ENCODE assay signal across 17 mouse cellular contexts in the genomic region with DNA sequence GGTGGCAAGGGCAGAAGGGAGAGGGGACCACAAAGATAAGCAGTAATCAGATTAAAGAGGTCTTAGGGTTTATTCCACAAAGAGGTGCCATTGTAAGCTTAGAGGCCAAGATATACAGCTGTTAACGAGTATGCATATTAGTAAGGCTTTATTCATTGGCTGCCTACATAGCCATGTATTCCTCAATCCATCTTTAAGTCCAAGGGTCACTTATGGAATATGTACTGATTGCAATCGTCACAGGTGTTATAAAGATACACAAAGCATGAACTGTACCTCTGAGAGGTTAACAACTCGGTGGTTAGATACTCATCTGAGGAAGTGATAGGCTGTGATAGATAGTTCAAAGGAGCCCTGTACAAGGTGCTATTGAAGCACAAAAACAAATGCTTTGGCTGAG. TPM values are rescaled to one million over a fixed set of nuclear protein-coding genes. Genes with fewer than 3 reads are reported as not detected.
DNase-seq lines count a peak whose midpoint lies in the region; ATAC-seq and TF ChIP-seq lines count a peak whose summit lies in the region.
"Had no signal": no experiment of that assay in that cellular context is flagged by ENCODE, and none has a peak within 500 bp of the region (broad histone marks: within the 10 kb centered on the region; RNA-seq: fewer than 3 reads in every experiment).

No protein-coding gene starts in this region.

- H3K36me3 ChIP-seq in lung, embryonic 14.5 days (ENCODE audit: insufficient read depth), result no peaks in the 10 kb centered on the region
- H3K36me3 ChIP-seq in stomach, embryonic 15.5 days, result no peaks in the 10 kb centered on the region
- no peaks in the 10 kb centered on the region for H3K36me3 ChIP-seq in stomach, postnatal 0 days (ENCODE audit: control insufficient read depth, insufficient read depth, low read length)
- H3K36me3 ChIP-seq in forebrain, embryonic 14.5 days (ENCODE audit: control insufficient read depth, insufficient read depth, low read length), result no peaks in the 10 kb centered on the region
- H3K36me3 ChIP-seq: embryonic facial prominence, embryonic 13.5 days; forebrain, embryonic 12.5 days; heart, embryonic 13.5 days had no signal

- H3K4me3 ChIP-seq in lung, embryonic 14.5 days (ENCODE audit: low read depth, low read length), result no peak overlapping the region
- no peak overlapping the region for H3K4me3 ChIP-seq in stomach, embryonic 15.5 days (replicated peaks)
- H3K4me3 ChIP-seq in stomach, postnatal 0 days (ENCODE audit: low read depth, low read length), result no peak overlapping the region
- H3K4me3 ChIP-seq in forebrain, embryonic 14.5 days (ENCODE audit: low read depth, low read length), result no peak overlapping the region
- H3K4me3 ChIP-seq: embryonic facial prominence, embryonic 13.5 days; forebrain, embryonic 12.5 days; heart, embryonic 13.5 days had no signal

- H3K4me2 ChIP-seq in lung, embryonic 14.5 days, result no peak overlapping the region
- no peak overlapping the region for H3K4me2 ChIP-seq in stomach, embryonic 15.5 days
- no peak overlapping the region for H3K4me2 ChIP-seq in stomach, postnatal 0 days (replicated peaks; ENCODE audit: low read depth)
- no peak overlapping the region for H3K4me2 ChIP-seq in forebrain, embryonic 14.5 days (ENCODE audit: low read length)
- H3K4me2 ChIP-seq: embryonic facial prominence, embryonic 13.5 days; forebrain, embryonic 12.5 days; heart, embryonic 13.5 days had no signal

- no peaks in the 10 kb centered on the region for H3K9me3 ChIP-seq in lung, embryonic 14.5 days (ENCODE audit: low read depth, low read length)
- H3K9me3 ChIP-seq in stomach, embryonic 15.5 days, result no peaks in the 10 kb centered on the region
- H3K9me3 ChIP-seq in stomach, postnatal 0 days (ENCODE audit: control insufficient read depth, low read length), result no peaks in the 10 kb centered on the region
- H3K9me3 ChIP-seq in forebrain, embryonic 14.5 days (replicated peaks; ENCODE audit: control insufficient read depth, low read length), result no peaks in the 10 kb centered on the region
- H3K9me3 ChIP-seq: embryonic facial prominence, embryonic 13.5 days; forebrain, embryonic 12.5 days; heart, embryonic 13.5 days had no signal

- WGBS in lung, embryonic 14.5 days, result 48% methylated on average over 3 of the region's 3 CpGs
- 54% methylated on average over 3 of the region's 3 CpGs for WGBS in stomach, embryonic 15.5 days
- WGBS in stomach, postnatal 0 days, result 57% methylated on average over 3 of the region's 3 CpGs
- WGBS in forebrain, embryonic 14.5 days, result 62% methylated on average over 3 of the region's 3 CpGs

- TF ChIP-seq CTCF in lung, embryonic 14.5 days (IDR thresholded peaks at IDR 0.05; ENCODE audit: low read depth), result no peak
- TF ChIP-seq CTCF in stomach, postnatal 0 days (IDR thresholded peaks at IDR 0.05; ENCODE audit: low read depth), result no peak

- ATAC-seq in lung, embryonic 14.5 days (ENCODE audit: insufficient read depth), result no peak
- ATAC-seq in stomach, embryonic 15.5 days (ENCODE audit: insufficient read depth, low FRiP score, low read depth), result no peak
- ATAC-seq in stomach, postnatal 0 days (ENCODE audit: low FRiP score, low TSS enrichment), result no peak
- no peak for ATAC-seq in forebrain, embryonic 14.5 days

- H3K27ac ChIP-seq in lung, embryonic 14.5 days (ENCODE audit: low read depth), result 0 out of 2 replicates have a peak overlapping the region, but pooled peaks have one; percentile 77
- 0 out of 2 replicates have a peak overlapping the region, but pooled peaks have one; percentile 8 for H3K27ac ChIP-seq in stomach, embryonic 15.5 days
- H3K27ac ChIP-seq in stomach, postnatal 0 days (replicated peaks), result no peak overlapping the region; the same call in 1 of the 2 replicates
- no peak overlapping the region for H3K27ac ChIP-seq in forebrain, embryonic 14.5 days (ENCODE audit: low read depth, low read length)
- H3K27ac ChIP-seq: forebrain, embryonic 12.5 days; heart, embryonic 13.5 days had no signal

- no peak overlapping the region for H3K9ac ChIP-seq in lung, embryonic 14.5 days
- H3K9ac ChIP-seq in stomach, embryonic 15.5 days, result no peak overlapping the region
- no peak overlapping the region for H3K9ac ChIP-seq in stomach, postnatal 0 days (ENCODE audit: low read length)
- no peak overlapping the region for H3K9ac ChIP-seq in forebrain, embryonic 14.5 days (ENCODE audit: low read length)
- H3K9ac ChIP-seq: embryonic facial prominence, embryonic 13.5 days; forebrain, embryonic 12.5 days; forebrain, postnatal 0 days; heart, embryonic 13.5 days had no signal

- no peak for TF ChIP-seq EP300 in stomach, postnatal 0 days (optimal IDR thresholded peaks at IDR 0.05)

- no peak for DNase-seq in lung, embryonic 14.5 days
- no peak for DNase-seq in lung, postnatal 25 days (ENCODE audit: low spot score)
- DNase-seq in stomach, postnatal 0 days (ENCODE audit: low spot score), result no peak
- peak; percentile 71 for DNase-seq in retina, postnatal 1 day
- DNase-seq in forebrain, embryonic 14.5 days (ENCODE audit: low spot score), result no peak
- DNase-seq in kidney, adult 8-10 months, result no peak
- no peak for DNase-seq in adrenal gland, postnatal 4 days (ENCODE audit: low spot score in 2 of 2)
- DNase-seq: cerebellum, adult 18-20 months; cerebellum, postnatal 36 days; gastrocnemius, adult 2 months; gastrocnemius, postnatal 25 days; heart, postnatal 36 days had no signal

- no peaks in the 10 kb centered on the region for H3K27me3 ChIP-seq in lung, embryonic 14.5 days (ENCODE audit: insufficient read depth, low read length)
- H3K27me3 ChIP-seq in stomach, embryonic 15.5 days (replicated peaks), result no peaks in the 10 kb centered on the region
- no peaks in the 10 kb centered on the region for H3K27me3 ChIP-seq in stomach, postnatal 0 days (ENCODE audit: control insufficient read depth, insufficient read depth, low read length)
- H3K27me3 ChIP-seq in forebrain, embryonic 14.5 days (replicated peaks; ENCODE audit: control insufficient read depth, insufficient read depth, low read length), result no peaks in the 10 kb centered on the region
- H3K27me3 ChIP-seq: embryonic facial prominence, embryonic 13.5 days; forebrain, embryonic 12.5 days; heart, embryonic 13.5 days had no signal

- 0 out of 2 replicates have a peak, but pooled peaks cover 3% of the 10 kb centered on the region for H3K4me1 ChIP-seq in lung, embryonic 14.5 days (ENCODE audit: insufficient read depth)
- H3K4me1 ChIP-seq in stomach, embryonic 15.5 days, result no peaks in the 10 kb centered on the region
- no peaks in the 10 kb centered on the region for H3K4me1 ChIP-seq in stomach, postnatal 0 days (replicated peaks; ENCODE audit: control insufficient read depth, insufficient read depth)
- H3K4me1 ChIP-seq in forebrain, embryonic 14.5 days (ENCODE audit: control insufficient read depth, insufficient read depth, low read length), result no peaks in the 10 kb centered on the region

RNA-seq across cellular contexts. Expression of a gene that starts 54.3 kb away (rescaled TPM):
- polyA plus RNA-seq in lung, embryonic 14.5 days (2014; fragmentation: Nextera tagmentation; extraction: Ambion mirVana), result 8.7 and 9.5 TPM in 2 replicates
- polyA plus RNA-seq in stomach, embryonic 15.5 days (2015; fragmentation: Nextera tagmentation; extraction: Ambion mirVana), result 7.3 and 7.6 TPM in 2 replicates
- 3.3 and 4.0 TPM in 2 replicates for polyA plus RNA-seq in stomach, postnatal 0 days (2015; fragmentation: Nextera tagmentation; extraction: Ambion mirVana)
- 5.5 and 7.6 TPM in 2 replicates for polyA plus RNA-seq in forebrain, embryonic 14.5 days (2014; fragmentation: Nextera tagmentation; extraction: Ambion mirVana)
- 1 to 10 TPM; 4.0 to 4.1 TPM for total RNA-seq in adrenal gland, postnatal 4 days (2021)

Comparison
In these comparisons a context has a peak if more than half of its experiments do, and no peak if none do; other contexts are left out.
1. H3K27ac ChIP-seq: peak in lung, embryonic 14.5 days (single experiment) and stomach, embryonic 15.5 days (single experiment); none in stomach, postnatal 0 days (single experiment) and forebrain, embryonic 14.5 days (single experiment).